Mouse (Mus musculus): ENCODE results near the gene Cfap69. TPM values are rescaled to one million over a fixed set of nuclear protein-coding genes. Genes with fewer than 3 reads are reported as not detected.

Gene Cfap69
- 2.4 and 2.9 TPM in 2 replicates for polyA plus RNA-seq (2015; fragmentation: Nextera tagmentation; extraction: Ambion mirVana)

DNA sequence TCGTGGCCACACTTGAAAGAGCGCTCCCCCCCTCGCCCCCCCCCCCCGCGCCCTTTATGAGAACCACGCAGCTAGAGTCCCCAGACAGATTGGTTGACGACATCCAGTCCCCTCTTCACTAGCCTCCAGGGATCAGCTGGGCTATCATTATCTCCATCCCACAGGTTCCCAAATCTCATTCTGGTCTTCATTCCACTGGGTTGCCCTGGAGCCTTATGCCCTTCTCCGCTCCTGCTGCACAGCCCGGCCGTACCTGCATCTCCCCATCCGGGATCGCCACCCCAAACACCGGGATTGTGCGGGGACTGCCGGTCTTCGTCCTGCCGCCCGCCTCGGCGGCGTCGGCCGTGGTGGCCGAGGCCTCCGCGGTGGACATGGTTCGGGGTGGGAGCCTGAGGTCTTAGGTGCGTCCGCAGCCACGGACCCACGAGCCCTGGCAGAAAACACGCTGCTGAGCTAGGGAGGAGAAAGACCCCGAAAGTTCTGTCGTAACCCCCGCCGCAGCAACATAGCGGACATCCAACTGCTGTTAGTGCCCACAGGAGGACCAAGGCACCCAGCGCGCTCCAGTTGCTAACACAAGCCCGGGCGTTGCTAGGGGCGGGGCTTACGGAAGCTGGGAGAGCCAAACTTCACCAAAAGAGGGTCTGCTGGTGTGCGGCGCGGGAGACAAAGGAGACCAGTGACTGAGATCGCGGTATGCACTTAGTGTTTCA, at the start of gene Cfap69:
Gene Cfap69, minus strand, starts transcription at position 585 of the 716 bp plus-strand sequence.
- Histone ChIP-seq H3K9ac (peak within 1 kb of the TSS; percentile 81), H3K4me3 (peak within 1 kb of the TSS; percentile 70), H3K36me3 (peaks cover 3% of the 10 kb centered on the region; the same call in 1 of the 2 replicates), H3K27me3 (no peaks in the 10 kb centered on the region), H3K27ac (no peak within 1 kb of the TSS), H3K4me2 (peak within 1 kb of the TSS; percentile 98), H3K4me1 (peaks cover 6% of the 10 kb centered on the region; the same call in 1 of the 2 replicates), H3K9me3 (no peaks in the 10 kb centered on the region)
- WGBS = under 1% methylated on average over 47 of the region's 48 CpGs
- peak; percentile 90 for ATAC-seq (ENCODE audit: insufficient number of reproducible peaks, insufficient read depth, low FRiP score, low TSS enrichment, low read depth)

DNA sequence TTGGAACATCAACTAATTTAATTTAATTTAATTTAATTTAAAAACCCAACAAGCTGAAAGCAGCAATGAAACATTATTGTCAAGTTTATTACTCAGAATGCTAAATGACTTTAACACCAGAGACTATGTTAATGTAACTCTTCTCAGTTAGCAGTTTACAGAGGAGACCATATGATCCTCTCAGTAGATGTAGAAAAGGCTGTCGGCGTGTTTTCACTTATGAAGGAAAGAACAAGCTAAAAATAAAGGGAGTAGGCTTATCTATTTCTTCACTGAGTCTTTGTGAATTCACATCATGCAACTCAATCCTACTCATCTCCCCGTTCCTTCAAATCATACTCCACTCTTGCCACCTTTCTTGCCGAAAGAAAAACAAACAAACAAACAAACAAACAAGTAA, 47.0 kb upstream of the Cfap69 start:
- Histone ChIP-seq H3K4me2 (no peak overlapping the region), H3K27me3 (no peaks in the 10 kb centered on the region), H3K4me3 (no peak overlapping the region), H3K9ac (no peak overlapping the region), H3K9me3 (no peaks in the 10 kb centered on the region), H3K27ac (no peak overlapping the region), H3K4me1 (no peaks in the 10 kb centered on the region), H3K36me3 (no peaks in the 10 kb centered on the region)
- ATAC-seq (ENCODE audit: insufficient number of reproducible peaks, insufficient read depth, low FRiP score, low TSS enrichment, low read depth) = no peak
- 66% methylated on average over 4 of the region's 4 CpGs for WGBS

DNA sequence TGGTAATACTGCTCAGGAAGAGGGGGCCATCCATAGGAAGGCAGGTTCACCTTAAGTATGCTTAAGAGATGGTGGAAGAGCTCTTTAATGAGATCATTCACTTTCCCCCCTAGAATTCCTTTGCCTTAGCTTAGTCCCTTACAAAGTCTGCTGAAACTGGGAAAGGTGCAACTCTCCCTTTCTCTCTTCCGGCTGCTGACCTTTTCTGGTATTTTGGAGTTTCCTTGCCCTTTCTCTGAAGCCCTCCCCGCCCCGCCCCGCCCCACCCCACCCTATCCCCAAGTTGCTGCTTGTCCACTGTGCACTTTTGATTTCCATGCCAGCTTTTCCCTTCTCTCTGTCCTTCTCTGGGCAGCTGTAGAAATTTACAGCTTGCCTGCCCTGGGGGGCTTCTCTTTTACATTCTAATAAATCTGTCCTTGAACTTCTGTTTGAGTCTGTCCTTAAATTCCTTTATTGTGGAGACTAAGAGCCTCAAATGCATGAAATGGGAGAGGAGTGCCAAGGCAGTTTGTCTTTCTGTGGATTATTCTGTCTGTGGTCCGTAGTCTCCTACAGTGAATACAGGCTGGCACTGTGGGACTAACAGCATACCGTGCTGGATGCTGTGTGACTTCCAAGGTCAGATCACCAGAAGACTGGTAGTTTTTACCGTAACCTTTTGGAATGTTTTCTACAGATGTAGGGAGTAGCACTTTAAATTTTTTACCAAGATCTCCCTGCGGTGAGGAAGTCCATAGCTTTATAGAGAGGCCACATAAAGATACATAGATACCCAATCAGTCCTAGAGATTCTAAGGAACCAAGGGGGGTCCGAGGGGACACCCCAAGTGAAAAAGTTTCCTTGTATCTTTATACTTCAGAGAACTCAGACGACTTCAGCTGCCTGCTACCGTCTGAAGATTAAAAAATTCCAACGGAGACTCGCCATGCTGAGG, 43.6 kb upstream of the Cfap69 start:
- 62% methylated on average over 13 of the region's 13 CpGs for WGBS
- Histone ChIP-seq H3K4me2 (no peak overlapping the region), H3K4me3 (no peak overlapping the region), H3K27me3 (no peaks in the 10 kb centered on the region), H3K9ac (no peak overlapping the region), H3K27ac (no peak overlapping the region), H3K4me1 (no peaks in the 10 kb centered on the region), H3K36me3 (no peaks in the 10 kb centered on the region), H3K9me3 (no peaks in the 10 kb centered on the region)
- no peak for ATAC-seq (ENCODE audit: insufficient number of reproducible peaks, insufficient read depth, low FRiP score, low TSS enrichment, low read depth)

DNA sequence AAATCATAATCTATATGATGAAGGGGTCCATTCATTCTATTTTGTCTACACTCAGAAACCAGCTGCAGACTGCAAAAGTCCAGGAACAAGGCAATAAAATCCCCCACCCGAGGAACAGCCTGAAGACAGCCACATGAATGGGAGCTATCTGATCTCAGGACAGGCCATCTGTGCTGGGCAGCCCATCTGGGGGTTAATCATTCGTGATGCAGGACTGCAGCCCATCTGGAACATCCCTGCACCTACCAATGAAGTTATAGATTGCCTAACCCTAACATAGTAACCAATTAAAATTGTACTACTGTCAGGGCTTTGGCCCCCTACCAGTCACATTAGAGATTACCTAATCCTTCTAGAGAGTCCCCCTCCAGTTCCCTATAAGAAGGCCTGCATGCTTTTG, 41.0 kb upstream of the Cfap69 start:
- Histone ChIP-seq H3K9ac (no peak overlapping the region), H3K4me3 (no peak overlapping the region), H3K27me3 (no peaks in the 10 kb centered on the region), H3K27ac (no peak overlapping the region), H3K9me3 (no peaks in the 10 kb centered on the region), H3K4me1 (no peaks in the 10 kb centered on the region), H3K36me3 (no peaks in the 10 kb centered on the region), H3K4me2 (no peak overlapping the region)
- ATAC-seq (ENCODE audit: insufficient number of reproducible peaks, insufficient read depth, low FRiP score, low TSS enrichment, low read depth) = no peak
- WGBS = 59% methylated on average over 2 of the region's 2 CpGs

DNA sequence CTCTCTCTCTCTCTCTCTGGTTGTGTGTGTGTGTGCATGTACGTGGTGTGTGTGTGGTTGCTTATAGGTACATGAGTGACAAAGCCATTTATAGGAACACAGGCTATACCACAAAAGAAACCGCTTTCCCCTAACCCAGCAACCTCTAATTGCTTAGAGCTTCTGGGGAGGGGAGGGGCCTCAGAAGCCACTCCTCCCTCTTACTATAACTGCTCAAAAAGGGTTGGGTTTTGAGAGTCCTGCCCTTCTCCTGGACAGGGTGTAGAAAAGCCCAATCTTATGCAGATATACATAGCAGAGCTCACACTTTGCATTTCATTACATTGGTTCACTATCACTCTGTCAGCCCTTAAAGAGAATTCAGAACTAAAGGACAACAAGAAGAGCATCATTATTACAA, 36.3 kb upstream of the Cfap69 start:
- ATAC-seq (ENCODE audit: insufficient number of reproducible peaks, insufficient read depth, low FRiP score, low TSS enrichment, low read depth) = no peak

DNA sequence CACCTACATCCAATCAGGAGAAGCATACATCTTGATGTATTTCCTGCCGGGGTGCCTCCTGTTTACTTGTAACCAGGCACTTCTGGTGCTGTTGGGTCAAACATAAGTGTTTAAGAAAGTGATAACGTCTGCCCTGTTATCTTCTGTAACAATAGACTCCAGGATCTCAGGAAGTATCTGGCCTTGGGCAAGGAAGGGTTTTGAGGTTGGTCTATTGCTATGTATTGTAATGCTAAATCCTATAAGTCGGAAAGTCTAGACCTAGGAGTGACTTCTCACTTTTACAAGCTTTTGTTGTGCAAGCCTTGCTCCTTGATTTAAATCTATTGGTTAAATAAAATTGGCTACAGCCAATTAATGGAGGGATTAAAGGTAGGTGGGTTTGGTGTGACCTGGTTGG, 34.8 kb upstream of the Cfap69 start:
- H3K36me3 ChIP-seq = no peaks in the 10 kb centered on the region
- no peak overlapping the region for H3K27ac ChIP-seq
- ATAC-seq (ENCODE audit: insufficient number of reproducible peaks, insufficient read depth, low FRiP score, low TSS enrichment, low read depth) = no peak
- no peaks in the 10 kb centered on the region for H3K9me3 ChIP-seq
- H3K4me2 ChIP-seq = no peak overlapping the region
- H3K27me3 ChIP-seq = no peaks in the 10 kb centered on the region
- no peaks in the 10 kb centered on the region for H3K4me1 ChIP-seq
- 69% methylated on average over 3 of the region's 3 CpGs for WGBS
- H3K9ac ChIP-seq = no peak overlapping the region
- no peak overlapping the region for H3K4me3 ChIP-seq

More for the DNA sequence above, 36.3 kb upstream of the Cfap69 start:
- Histone ChIP-seq H3K9ac (no peak overlapping the region), H3K4me2 (no peak overlapping the region), H3K4me1 (no peaks in the 10 kb centered on the region), H3K27me3 (no peaks in the 10 kb centered on the region), H3K4me3 (no peak overlapping the region), H3K9me3 (no peaks in the 10 kb centered on the region), H3K36me3 (no peaks in the 10 kb centered on the region), H3K27ac (no peak overlapping the region)
- 80% methylated on average over 2 of the region's 2 CpGs for WGBS

DNA sequence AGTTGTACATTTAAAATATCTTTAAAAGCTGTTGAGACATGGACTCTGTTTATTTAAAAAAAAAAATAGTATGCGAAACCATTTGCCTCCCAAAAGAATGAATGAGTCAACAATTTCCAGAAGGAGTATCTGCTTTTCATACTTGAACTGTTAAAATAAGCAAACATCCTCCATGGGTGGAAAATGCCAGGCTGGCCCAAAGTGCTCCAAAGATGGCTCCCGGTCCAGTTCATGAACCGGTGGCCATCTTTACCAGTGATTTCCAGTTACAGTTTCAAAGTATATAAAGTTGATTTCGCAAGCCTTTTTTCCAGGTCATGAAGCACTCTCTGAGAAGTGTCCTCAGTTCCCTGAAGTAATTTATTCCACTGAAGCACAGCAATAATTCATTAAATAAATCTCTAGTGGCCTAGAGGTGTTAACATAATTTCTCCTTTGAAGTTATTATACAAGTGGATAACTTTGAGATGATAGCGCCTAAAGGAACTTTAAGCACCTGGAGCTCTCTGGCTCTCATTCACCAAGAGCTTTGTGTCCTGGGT, 31.4 kb upstream of the Cfap69 start:
- no peak overlapping the region for H3K4me2 ChIP-seq
- peaks cover 5% of the 10 kb centered on the region; the same call in 1 of the 2 replicates for H3K4me1 ChIP-seq
- H3K4me3 ChIP-seq = no peak overlapping the region
- no peaks in the 10 kb centered on the region for H3K36me3 ChIP-seq
- no peak overlapping the region for H3K9ac ChIP-seq
- H3K27ac ChIP-seq = no peak overlapping the region
- WGBS = 92% methylated on average over 5 of the region's 5 CpGs
- H3K27me3 ChIP-seq = no peaks in the 10 kb centered on the region
- H3K9me3 ChIP-seq = no peaks in the 10 kb centered on the region
- no peak for ATAC-seq (ENCODE audit: insufficient number of reproducible peaks, insufficient read depth, low FRiP score, low TSS enrichment, low read depth)

DNA sequence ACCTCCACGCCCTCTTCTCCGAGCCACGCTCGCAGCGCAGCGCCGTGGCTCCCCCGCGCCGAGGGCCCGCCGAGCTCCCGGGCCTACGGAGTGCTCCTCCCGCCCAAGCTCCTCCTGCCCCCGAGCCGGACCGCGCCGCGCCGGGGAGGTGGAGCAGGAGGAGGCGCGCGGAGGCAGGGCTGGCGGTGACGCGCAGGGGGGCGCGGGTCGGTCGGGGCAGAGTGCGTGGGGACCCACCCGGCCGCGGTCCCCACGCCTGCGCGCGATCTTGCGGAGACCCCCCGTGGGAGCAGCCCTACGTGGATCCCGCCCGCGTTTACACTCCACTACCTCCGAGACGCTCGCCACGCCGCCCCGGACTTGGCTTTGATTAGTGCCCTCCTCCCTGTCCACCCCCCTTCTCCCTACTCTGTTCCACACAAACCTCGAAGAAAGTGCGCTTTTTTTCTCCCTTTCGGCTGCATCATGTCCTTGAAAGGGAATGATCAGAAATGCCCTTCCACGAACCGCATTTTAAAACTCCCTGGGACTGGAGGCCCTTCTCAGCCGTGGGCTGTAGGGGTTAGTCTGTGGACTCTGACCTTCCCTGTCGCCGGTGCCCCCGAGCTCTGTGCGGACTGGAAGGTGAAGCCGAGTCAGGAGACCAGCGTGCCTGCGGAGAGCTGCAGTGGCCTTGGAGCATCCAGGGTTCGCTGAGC, 30.1 kb upstream of the Cfap69 start, which contains the start of gene Steap2:
Gene Steap2, minus strand, starts transcription at position 623 of the 698 bp plus-strand sequence.
- Histone ChIP-seq H3K27me3 (no peaks in the 10 kb centered on the region), H3K4me1 (peaks cover 5% of the 10 kb centered on the region; the same call in 1 of the 2 replicates), H3K9ac (peak within 1 kb of the TSS; percentile 84), H3K27ac (peak within 1 kb of the TSS; percentile 39; the same call in 1 of the 2 replicates), H3K4me2 (peak within 1 kb of the TSS; percentile 79), H3K36me3 (no peaks in the 10 kb centered on the region), H3K4me3 (peak within 1 kb of the TSS; percentile 75), H3K9me3 (no peaks in the 10 kb centered on the region)
- ATAC-seq (ENCODE audit: insufficient number of reproducible peaks, insufficient read depth, low FRiP score, low TSS enrichment, low read depth) = peak; percentile 87
- WGBS = under 1% methylated on average over 50 of the region's 66 CpGs

DNA sequence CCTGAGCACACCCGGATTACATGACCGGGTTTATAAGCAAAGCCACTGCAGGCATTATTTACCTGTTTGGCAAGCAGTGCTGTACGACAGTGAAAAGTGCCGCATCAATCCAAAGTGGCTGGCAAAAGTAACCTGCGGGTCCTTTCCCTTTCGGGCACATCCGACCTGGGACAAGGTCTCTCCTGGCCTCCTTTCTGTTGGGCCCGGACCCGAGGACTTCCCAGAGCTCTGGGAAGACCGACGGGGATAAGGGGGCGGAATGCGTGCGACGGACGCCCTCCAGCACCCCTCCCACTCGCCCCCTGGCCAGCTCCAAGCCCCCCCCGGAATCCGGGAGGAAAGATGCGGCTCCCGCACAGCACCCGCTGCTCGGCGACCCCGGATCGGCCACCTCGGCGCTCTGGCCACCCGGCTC, 29.5 kb upstream of the Cfap69 start:
- WGBS = under 1% methylated on average over 21 of the region's 29 CpGs
- Histone ChIP-seq H3K9me3 (no peaks in the 10 kb centered on the region), H3K27ac (peak overlapping the region; percentile 39; the same call in 1 of the 2 replicates), H3K9ac (peak overlapping the region; percentile 84), H3K4me1 (peaks cover 5% of the 10 kb centered on the region; the same call in 1 of the 2 replicates), H3K4me3 (peak overlapping the region; percentile 75), H3K36me3 (no peaks in the 10 kb centered on the region), H3K27me3 (no peaks in the 10 kb centered on the region), H3K4me2 (peak overlapping the region; percentile 79)
- peak; percentile 60 for ATAC-seq (ENCODE audit: insufficient number of reproducible peaks, insufficient read depth, low FRiP score, low TSS enrichment, low read depth)

DNA sequence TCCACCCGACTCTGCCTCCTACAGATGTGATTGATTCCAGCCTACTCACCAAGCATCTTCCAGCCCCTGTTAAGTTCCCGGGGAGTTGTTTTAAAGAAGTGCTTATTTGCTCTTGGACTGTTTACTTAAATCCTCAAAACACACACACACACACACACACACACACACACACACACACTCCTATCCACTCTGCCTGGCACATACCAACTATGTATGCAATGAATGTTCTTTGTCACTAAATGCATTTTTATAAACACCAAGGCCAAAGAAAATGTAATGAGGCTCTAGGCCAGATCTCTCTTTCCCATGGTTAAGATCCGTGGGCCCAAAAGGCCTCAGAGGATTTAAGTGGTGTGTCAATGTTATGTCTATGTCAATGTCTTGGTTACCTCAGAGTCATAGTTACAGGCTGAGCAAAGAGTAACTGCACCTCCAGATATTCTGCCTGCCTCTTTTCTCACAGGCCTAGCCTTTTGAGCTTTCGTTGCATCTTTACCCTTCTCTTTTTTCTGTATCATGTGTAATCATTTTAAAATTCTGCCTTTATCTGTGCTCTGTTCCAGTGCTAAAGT, 28.2 kb upstream of the Cfap69 start:
- WGBS = 52% methylated on average over 4 of the region's 4 CpGs
- no peak for ATAC-seq (ENCODE audit: insufficient number of reproducible peaks, insufficient read depth, low FRiP score, low TSS enrichment, low read depth)
- Histone ChIP-seq H3K4me3 (no peak overlapping the region), H3K27me3 (no peaks in the 10 kb centered on the region), H3K27ac (no peak overlapping the region), H3K9me3 (no peaks in the 10 kb centered on the region), H3K9ac (no peak overlapping the region), H3K4me2 (no peak overlapping the region), H3K4me1 (peaks cover 5% of the 10 kb centered on the region; the same call in 1 of the 2 replicates), H3K36me3 (no peaks in the 10 kb centered on the region)

Measured in embryonic facial prominence, embryonic 13.5 days (tissue).